Mouse (Mus musculus): ENCODE data around the gene Klrg2.

DNA sequence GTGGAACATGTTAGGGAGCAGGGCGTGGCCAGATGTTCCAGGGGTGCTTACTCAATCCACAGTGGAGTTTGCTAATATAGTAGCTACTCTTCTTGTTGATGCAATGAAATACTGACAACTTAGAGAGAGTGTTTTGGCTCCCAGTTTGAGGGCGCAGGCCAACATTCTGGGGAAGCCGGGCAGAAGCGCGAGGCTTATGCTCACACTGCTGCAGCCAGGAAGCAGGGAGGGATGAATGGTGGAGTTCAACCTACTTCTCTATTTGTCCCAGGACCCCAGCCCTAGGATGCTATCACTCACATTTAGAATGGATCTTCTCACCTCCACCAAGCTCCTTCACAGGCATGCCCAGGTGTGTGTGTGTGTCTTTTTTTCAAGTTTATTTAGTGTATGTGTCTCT lies 11.0 kb downstream of the Klrg2 start:
- no peak for TF ChIP-seq CTCF (conservative IDR thresholded peaks at IDR 0.05 in 1 of 2, IDR thresholded peaks at IDR 0.05 in 1 of 2; ENCODE audit: low read depth in 2 of 2, low read length in 2 of 2)
- TF ChIP-seq ZMIZ1 (IDR thresholded peaks at IDR 0.05; ENCODE audit: low read depth, low read length): no peak
- no peak for TF ChIP-seq POLR2A (IDR thresholded peaks at IDR 0.05; ENCODE audit: low read depth, low read length)
- no peak for TF ChIP-seq EP300 (IDR thresholded peaks at IDR 0.05; ENCODE audit: low read length)
- TF ChIP-seq NRF1 (IDR thresholded peaks at IDR 0.05; ENCODE audit: low read depth, low read length): no peak
- TF ChIP-seq USF1 (IDR thresholded peaks at IDR 0.05; ENCODE audit: low read depth, low read length): no peak
- TF ChIP-seq MAFK (IDR thresholded peaks at IDR 0.05; ENCODE audit: insufficient replicate concordance, low read length): no peak
- TF ChIP-seq HCFC1 (IDR thresholded peaks at IDR 0.05; ENCODE audit: low read depth, low read length): no peak
- TF ChIP-seq IRF4 (IDR thresholded peaks at IDR 0.05; ENCODE audit: low read depth, low read length): no peak
- no peak for TF ChIP-seq CHD1 (IDR thresholded peaks at IDR 0.05; ENCODE audit: low read depth, low read length)
- no peak for TF ChIP-seq ELF1 (IDR thresholded peaks at IDR 0.05; ENCODE audit: low read depth, low read length)
- no peak for TF ChIP-seq JUND (conservative IDR thresholded peaks at IDR 0.05; ENCODE audit: low read depth, low read length)

Measured in CH12.LX (cell line).